ENCODE assay signal across 27 mouse cellular contexts in the genomic region with DNA sequence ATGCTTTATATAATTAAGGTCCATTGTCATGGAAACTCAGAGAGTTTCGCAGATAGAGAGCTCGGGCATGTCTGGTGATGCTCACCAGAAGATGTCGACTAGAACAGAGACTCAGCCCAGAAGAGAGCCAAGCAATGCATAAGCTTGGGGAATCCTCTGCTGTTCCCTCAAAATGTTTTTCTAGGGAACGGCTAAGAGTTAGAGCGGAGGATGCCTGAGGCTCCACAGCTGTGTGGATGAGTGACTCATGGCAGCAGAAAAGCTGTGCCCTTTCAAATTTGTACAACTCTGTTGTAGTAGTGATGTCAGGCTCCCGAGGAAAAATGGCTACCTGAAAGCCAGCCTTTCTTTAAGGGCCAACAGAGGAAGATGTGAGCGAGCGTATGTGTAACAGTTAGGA.
"Had no signal": no experiment of that assay in that cellular context is flagged by ENCODE, and none has a peak within 500 bp of the region (broad histone marks: within the 10 kb centered on the region; RNA-seq: fewer than 3 reads in every experiment).

No protein-coding gene starts in this region.

- H3K27ac ChIP-seq: gastrocnemius, adult 2 months; heart, embryonic 10.5 days; hindbrain, embryonic 10.5 days; hindbrain, embryonic 13.5 days; intestine, embryonic 15.5 days; kidney, embryonic 15.5 days; kidney, postnatal 0 days; layer of hippocampus, adult 2 months; left cerebral cortex, adult 2 months; limb, embryonic 10.5 days; limb, embryonic 12.5 days had no signal

- DNase-seq: gastrocnemius, adult 2 months; gastrocnemius, postnatal 10 days; gastrocnemius, postnatal 25 days; heart, adult 18-20 months; heart, postnatal 10 days; heart, postnatal 4 days; kidney, adult 11 months; kidney, adult 2 months; kidney, adult 9 months; kidney, postnatal 14 days; kidney, postnatal 4 days; liver had no signal

- H3K36me3 ChIP-seq: heart, embryonic 10.5 days; heart, embryonic 12.5 days; hindbrain, embryonic 10.5 days; hindbrain, embryonic 13.5 days; intestine, embryonic 15.5 days; kidney, embryonic 15.5 days; limb, embryonic 10.5 days; limb, embryonic 12.5 days had no signal

- H3K27me3 ChIP-seq: heart, embryonic 12.5 days; hindbrain, embryonic 13.5 days; intestine, embryonic 15.5 days; kidney, embryonic 15.5 days; limb, embryonic 12.5 days had no signal

- H3K4me1 ChIP-seq: heart, embryonic 10.5 days; heart, embryonic 12.5 days; hindbrain, embryonic 10.5 days; intestine, embryonic 15.5 days; kidney, embryonic 15.5 days; limb, embryonic 10.5 days; limb, embryonic 12.5 days had no signal

- H3K9me3 ChIP-seq: heart, embryonic 10.5 days; heart, embryonic 12.5 days; hindbrain, embryonic 10.5 days; hindbrain, embryonic 13.5 days; intestine, embryonic 15.5 days; kidney, embryonic 15.5 days; limb, embryonic 10.5 days; limb, embryonic 12.5 days had no signal

- H3K4me2 ChIP-seq: heart, embryonic 12.5 days; hindbrain, embryonic 13.5 days; intestine, embryonic 15.5 days; kidney, embryonic 15.5 days; limb, embryonic 12.5 days; liver, embryonic 11.5 days had no signal

- ATAC-seq: forebrain, embryonic 16.5 days; hindbrain, embryonic 16.5 days; inflammation-experienced regulatory T-cells, adult 6 months; intestine, embryonic 15.5 days had no signal

- H3K9ac ChIP-seq: heart, embryonic 12.5 days; hindbrain, embryonic 13.5 days; intestine, embryonic 15.5 days; kidney, embryonic 15.5 days; limb, embryonic 12.5 days had no signal

- H3K4me3 ChIP-seq: gastrocnemius, adult 2 months; heart, embryonic 10.5 days; heart, embryonic 12.5 days; hindbrain, embryonic 10.5 days; hindbrain, embryonic 13.5 days; intestine, embryonic 15.5 days; kidney, embryonic 15.5 days; layer of hippocampus, adult 2 months; left cerebral cortex, adult 2 months; limb, embryonic 10.5 days; limb, embryonic 12.5 days had no signal
